Mouse (Mus musculus): ENCODE results near the gene Ift27. TPM values are rescaled to one million over a fixed set of nuclear protein-coding genes. Genes with fewer than 3 reads are reported as not detected.
A peak's percentile ranks its signal among the peaks of the same experiment; 100 is the strongest.

The Ift27 gene
- total RNA-seq, 1 experiment from 2014 or later, result 5.5 TPM

DNA sequence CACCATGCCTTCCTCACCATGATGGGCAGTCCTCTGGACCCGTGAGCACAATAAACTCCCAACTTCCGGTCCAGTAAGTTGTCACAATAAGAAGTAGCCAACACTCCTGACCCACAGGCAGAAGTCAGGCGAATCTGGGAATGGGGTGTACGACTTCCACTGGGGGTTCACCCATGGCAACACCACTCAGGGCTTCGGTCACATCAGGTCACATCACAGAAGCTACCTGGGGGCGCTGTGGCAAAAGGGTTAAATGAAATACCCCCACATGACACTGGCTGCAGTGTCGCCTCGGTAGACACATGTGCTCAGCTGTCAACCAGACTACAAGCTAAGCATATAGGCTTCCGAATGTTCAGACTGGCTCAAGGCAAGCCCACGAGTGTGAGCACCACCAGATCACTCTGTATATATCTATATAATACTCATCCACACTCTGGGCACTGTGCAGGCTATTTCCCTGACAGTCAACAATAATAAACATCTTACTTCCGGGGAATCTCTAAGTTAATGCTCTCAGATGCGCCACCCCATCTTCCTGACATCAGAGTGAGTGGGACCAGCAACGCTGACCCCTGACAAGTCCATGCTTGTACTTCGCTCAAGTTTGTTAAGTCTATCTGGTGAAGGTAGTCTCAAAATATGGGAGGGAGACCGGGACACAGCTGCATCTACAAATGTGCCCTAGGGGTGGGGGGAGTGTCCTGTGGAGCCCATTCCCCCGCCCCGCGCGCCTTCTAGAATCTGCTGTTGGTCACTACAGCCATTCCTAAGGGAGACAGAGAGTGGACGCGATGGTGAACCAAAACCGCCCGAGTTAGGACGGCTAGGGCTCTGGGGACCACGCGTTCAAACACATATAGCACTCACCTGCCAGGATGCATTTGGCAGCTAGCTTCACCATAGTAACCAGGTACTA lies 749 bp downstream of the Ift27 start:
- no peak for ATAC-seq (ENCODE audit: extremely low read depth, insufficient number of reproducible peaks, low FRiP score, poor library complexity, severe bottlenecking)

DNA sequence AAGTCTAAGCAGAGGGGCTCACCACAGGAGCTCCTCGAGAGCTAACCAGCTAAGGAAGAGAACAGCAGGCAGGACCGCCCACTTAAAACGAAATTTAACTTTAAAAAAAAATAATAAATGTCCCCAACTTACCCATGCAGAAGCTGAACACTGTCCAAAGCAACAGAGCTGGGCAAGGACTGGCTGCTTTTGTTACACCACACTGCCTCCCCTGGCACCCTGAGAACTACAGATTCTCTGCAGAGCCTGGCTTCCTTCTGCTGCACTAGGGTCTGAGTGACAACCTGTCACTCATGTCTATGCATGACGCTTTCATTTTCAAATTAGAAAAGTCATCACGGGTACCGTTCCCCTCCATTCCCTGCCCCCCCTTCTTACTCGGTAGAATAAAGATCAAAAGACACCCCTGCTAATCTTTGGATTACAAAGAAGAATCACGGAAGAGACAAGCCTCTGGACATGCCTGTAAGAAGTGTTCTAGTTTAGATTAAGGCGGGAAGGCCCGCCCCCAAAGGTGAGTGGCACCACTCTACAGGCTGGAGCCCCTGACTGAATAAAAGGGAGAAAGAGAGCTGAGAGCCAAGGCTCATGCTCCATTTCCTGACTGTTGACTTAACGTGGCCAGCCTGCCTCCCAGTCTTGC lies 1.5 kb downstream of the Ift27 start:
- no peak for ATAC-seq (ENCODE audit: extremely low read depth, insufficient number of reproducible peaks, low FRiP score, poor library complexity, severe bottlenecking)

GRCm38 (mm10) chr15:78171651-78172050 lies 2.3 kb downstream of the Ift27 start:
- no peak for ATAC-seq (ENCODE audit: extremely low read depth, insufficient number of reproducible peaks, low FRiP score, poor library complexity, severe bottlenecking)

- peak; percentile 21; the same call in 1 of the 2 replicates for ATAC-seq (ENCODE audit: extremely low read depth, insufficient number of reproducible peaks, low FRiP score, poor library complexity, severe bottlenecking)
These were observed 3.2 kb downstream of the Ift27 start for GRCm38 (mm10) chr15:78170708-78171107.

GRCm38 (mm10) chr15:78169566-78169965 lies 4.3 kb downstream of the Ift27 start:
- ATAC-seq (ENCODE audit: extremely low read depth, insufficient number of reproducible peaks, low FRiP score, poor library complexity, severe bottlenecking), result no peak

- peak; percentile 84 for ATAC-seq (ENCODE audit: extremely low read depth, insufficient number of reproducible peaks, low FRiP score, poor library complexity, severe bottlenecking)
These were observed 8.6 kb downstream of the Ift27 start for GRCm38 (mm10) chr15:78165292-78165691.

GRCm38 (mm10) chr15:78164466-78164865 lies 9.4 kb downstream of the Ift27 start:
- ATAC-seq (ENCODE audit: extremely low read depth, insufficient number of reproducible peaks, low FRiP score, poor library complexity, severe bottlenecking), result no peak

DNA sequence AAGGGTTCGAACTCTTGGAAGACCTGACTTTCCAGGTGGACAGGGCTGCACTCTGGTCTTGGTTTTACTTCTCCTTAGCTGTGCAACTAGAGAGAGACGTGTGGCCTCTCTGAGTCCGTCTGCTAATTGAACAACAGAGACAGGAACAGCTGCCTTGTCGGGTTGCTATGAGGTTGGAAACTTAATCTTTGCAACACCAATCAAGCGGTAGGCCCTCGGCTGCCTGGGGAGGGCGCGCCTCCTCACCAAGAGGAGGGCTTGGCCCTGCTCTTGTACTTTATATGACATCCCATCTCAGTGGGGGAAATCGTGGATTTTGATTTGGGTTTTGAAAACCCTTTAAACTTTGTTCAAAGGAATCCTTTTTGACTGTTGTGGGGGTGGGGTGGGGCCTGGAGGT lies 12.0 kb downstream of the Ift27 start:
- ATAC-seq (ENCODE audit: extremely low read depth, insufficient number of reproducible peaks, low FRiP score, poor library complexity, severe bottlenecking), result no peak

DNA sequence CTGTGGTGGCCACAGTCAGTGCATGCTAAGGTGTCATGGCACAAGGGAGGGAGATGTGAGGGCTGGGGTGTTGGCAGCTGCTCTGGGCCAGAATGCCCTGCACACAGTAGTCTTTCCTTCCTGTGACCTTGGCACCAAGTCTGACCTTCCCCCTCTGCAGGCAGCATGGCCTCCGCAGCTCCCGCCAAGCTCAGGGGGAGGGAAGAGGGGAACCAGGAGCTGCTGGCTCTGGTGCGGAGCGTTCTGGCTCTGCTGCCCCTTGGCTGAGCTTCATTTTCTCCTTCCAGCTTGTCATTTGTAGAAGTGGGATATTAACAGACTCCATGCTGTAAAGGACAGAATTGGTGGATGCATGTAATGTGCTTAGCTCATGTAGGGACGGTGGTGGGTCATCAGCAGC lies 15.6 kb downstream of the Ift27 start:
- no peak for ATAC-seq (ENCODE audit: extremely low read depth, insufficient number of reproducible peaks, low FRiP score, poor library complexity, severe bottlenecking)

GRCm38 (mm10) chr15:78157824-78158223 lies 16.1 kb downstream of the Ift27 start:
- no peak for ATAC-seq (ENCODE audit: extremely low read depth, insufficient number of reproducible peaks, low FRiP score, poor library complexity, severe bottlenecking)

DNA sequence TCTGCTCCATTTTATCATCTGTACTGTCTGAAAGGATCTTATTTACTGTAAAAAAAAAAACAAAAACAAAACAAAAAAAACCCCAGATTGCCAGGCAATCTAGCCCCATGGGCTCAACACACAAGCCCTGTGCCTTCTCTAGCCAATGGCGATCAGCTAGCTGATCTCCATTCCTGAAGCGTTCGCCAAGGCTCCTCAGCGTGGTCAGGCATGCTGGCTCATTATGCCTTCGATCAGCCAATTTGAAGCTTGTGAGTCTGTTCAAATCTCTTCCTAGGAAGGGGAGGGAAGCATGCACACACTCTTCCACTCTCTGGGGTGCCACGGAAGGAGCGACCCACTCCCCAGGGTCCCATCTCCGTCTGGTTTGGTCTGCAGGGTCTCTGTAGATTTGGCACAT lies 16.6 kb downstream of the Ift27 start:
- no peak for ATAC-seq (ENCODE audit: extremely low read depth, insufficient number of reproducible peaks, low FRiP score, poor library complexity, severe bottlenecking)

GRCm38 (mm10) chr15:78155421-78155820 lies 18.5 kb downstream of the Ift27 start:
- no peak for ATAC-seq (ENCODE audit: extremely low read depth, insufficient number of reproducible peaks, low FRiP score, poor library complexity, severe bottlenecking)

GRCm38 (mm10) chr15:78153045-78153775 lies 20.7 kb downstream of the Ift27 start:
- no peak for ATAC-seq (ENCODE audit: extremely low read depth, insufficient number of reproducible peaks, low FRiP score, poor library complexity, severe bottlenecking)

- ATAC-seq (ENCODE audit: extremely low read depth, insufficient number of reproducible peaks, low FRiP score, poor library complexity, severe bottlenecking), result no peak
These were observed 25.3 kb downstream of the Ift27 start for GRCm38 (mm10) chr15:78148565-78148964.

GRCm38 (mm10) chr15:78140226-78140625 lies 33.7 kb downstream of the Ift27 start:
- no peak for ATAC-seq (ENCODE audit: extremely low read depth, insufficient number of reproducible peaks, low FRiP score, poor library complexity, severe bottlenecking)

- ATAC-seq (ENCODE audit: extremely low read depth, insufficient number of reproducible peaks, low FRiP score, poor library complexity, severe bottlenecking), result no peak
These were observed 39.3 kb downstream of the Ift27 start for GRCm38 (mm10) chr15:78134606-78135005.

DNA sequence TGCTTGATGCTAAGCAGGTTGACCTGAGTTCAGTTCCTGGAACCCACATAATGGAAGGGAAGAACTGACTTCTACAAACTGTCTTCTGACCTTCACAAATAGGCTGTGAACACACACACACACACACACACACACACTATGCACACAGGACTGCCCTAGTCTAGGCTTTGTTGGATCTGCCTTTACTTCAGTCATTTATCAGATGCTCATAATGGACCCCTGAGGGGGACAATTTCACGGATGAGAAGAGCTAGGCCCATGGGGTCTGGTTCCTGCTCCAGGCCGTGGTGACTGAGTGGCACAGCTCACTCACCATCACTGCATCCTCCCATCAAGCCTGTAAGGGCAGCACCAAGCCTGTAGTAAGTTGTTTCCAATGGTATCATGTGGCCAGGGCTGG lies 40.5 kb downstream of the Ift27 start:
- no peak for ATAC-seq (ENCODE audit: extremely low read depth, insufficient number of reproducible peaks, low FRiP score, poor library complexity, severe bottlenecking)

GRCm38 (mm10) chr15:78119704-78120103 lies 54.2 kb downstream of the Ift27 start, which contains the start of gene Cacng2:
Gene Cacng2 (minus strand): TSS chr15:78120028.
- peak; percentile 68 for ATAC-seq (ENCODE audit: extremely low read depth, insufficient number of reproducible peaks, low FRiP score, poor library complexity, severe bottlenecking)

- no peak for ATAC-seq (ENCODE audit: extremely low read depth, insufficient number of reproducible peaks, low FRiP score, poor library complexity, severe bottlenecking)
These were observed 54.7 kb downstream of the Ift27 start for GRCm38 (mm10) chr15:78119248-78119647.
